Mouse (Mus musculus): ENCODE data around the gene Gm19402.

The Gm19402 gene

DNA sequence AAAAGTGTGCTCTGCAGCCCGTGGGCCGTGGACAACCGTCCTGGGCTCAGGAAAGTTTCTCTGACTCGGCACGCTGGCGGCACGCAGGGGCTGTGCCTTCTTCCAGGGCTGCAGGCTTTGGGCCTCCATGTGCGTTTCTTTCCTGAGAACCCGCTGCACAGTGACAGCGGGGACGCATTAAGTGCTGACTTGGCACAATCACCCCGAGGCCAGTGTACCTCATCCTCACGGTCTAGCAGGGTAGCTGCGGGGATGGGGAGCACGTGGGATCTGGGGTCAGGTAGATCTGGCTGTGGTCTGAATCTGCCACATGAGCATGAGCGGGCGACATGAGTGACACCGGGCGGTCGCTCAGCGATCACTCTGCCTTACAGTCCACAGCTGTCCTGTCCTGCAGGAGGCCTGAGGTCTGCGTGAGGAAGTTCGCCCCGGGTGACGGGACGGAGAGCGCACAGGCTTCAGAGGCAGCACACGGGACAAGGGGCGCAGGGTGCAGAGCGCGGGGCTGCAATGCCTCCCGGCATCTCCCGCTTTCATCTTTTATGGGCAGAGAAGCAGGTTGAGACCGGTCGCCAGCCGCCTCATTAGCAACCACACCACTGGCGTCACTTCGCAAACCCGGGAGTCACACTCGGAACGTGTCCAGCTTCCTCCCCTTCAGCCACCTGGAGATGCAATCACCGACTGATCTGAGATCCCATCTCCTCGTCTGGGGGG is 26.4 kb downstream of the Gm19402 start:
- DNase-seq, result no peak

DNA sequence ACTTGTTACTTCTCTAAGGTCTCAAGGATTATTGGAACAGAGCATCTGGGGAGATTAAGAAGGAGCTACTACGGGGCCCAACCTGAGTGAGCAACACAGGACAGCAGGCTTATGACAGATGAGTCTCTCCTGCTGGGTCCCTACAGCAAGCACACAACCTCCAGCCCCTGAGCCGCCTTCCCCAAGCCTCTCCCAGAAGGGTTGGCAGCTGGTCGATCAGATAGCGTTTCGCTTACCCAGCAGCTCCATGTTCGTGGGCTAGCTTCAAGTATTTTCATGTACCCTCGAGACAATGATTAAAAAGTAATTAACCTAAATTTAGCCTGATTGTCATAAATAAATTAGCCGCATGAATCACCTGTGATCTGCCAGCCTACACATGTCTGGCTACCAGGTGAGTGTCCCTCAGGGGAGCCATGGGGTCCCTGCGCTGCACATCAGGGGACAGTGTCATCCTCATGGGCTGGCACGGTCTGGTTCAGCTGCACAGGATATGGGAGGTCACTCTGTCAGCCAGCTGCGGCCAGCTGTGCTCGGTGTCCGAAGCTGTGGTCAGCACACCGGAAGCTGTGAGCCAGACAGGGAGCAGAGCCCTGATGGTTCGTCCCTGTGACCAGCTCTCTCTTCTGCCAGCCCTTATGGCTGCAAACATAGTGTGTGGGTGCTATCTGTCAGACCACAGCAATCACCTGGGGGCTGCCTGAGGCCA is 32.1 kb downstream of the Gm19402 start:
- DNase-seq, result peak; percentile 67 to 90

- DNase-seq, result no peak
These were observed 38.5 kb downstream of the Gm19402 start for GRCm38 (mm10) chr10:77652046-77652445.

- no peak for DNase-seq
These were observed 42.7 kb downstream of the Gm19402 start for GRCm38 (mm10) chr10:77647901-77648300.

DNA sequence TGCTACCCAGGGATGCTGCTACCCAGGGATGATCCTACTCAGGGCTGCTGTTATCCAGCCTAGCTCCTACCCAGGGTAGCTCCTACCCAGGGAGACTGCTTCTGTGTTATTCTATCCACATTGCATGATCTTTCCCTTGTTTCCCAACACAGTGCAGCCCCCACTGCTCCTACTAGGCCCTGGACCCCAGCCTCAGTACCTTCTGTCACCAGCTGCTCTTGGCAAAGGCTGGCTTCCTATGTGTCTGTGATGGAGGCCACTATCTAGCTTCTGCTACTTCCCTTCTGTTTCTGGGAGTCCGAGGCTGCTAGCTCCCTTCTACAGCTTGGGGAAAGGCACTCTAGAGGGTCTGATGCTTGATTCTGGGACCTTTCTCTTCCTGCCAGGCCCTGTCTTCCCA is 43.1 kb downstream of the Gm19402 start:
- DNase-seq, result no peak

GRCm38 (mm10) chr10:77645571-77645970 is 45.0 kb downstream of the Gm19402 start:
- no peak for DNase-seq

DNA sequence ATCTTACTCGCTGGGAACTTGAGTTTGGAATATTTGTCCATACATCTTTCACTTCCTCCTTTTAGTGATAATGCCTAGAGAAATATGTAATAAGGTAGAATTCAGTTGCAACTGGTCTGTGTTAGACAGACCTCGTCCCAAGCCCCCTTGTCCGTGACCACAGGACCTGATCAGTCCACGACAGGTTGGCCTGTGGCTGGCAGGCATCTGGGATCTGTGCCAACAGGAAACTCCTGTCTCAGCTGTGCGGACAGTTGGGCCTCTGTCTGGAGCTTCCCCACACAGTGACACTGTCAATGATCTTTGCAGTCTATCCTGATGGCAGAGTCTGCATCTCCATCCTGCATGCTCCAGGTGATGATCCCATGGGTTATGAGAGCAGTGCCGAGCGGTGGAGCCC is 47.4 kb downstream of the Gm19402 start:
- no peak for DNase-seq

Data from lung, postnatal 4 days (tissue).